Mouse (Mus musculus) erythroblast, embryonic 14.5 days (primary cell): ENCODE measurements around the gene Plxdc2. TPM values are rescaled to one million over a fixed set of nuclear protein-coding genes. Genes with fewer than 3 reads are reported as not detected.

Source experiments
- H3K27me3 ChIP-seq: 2 replicates; pipeline ENCODE4 v1.6.1; 2012; ENCODE audit warnings: inconsistent platforms; ENCODE audit not compliant: control insufficient read depth
- H3K36me3 ChIP-seq: 2 replicates; pipeline ENCODE4 v1.6.1; 2012; ENCODE audit warnings: mild to moderate bottlenecking, inconsistent platforms; ENCODE audit not compliant: control insufficient read depth
- H3K4me1 ChIP-seq: 2 replicates; pipeline ENCODE4 v1.6.1; 2012; ENCODE audit warnings: inconsistent platforms; ENCODE audit not compliant: control insufficient read depth
- H3K4me3 ChIP-seq: replicated peaks from 2 replicates; pipeline ENCODE3; 2012; ENCODE audit warnings: moderate library complexity, mild to moderate bottlenecking, inconsistent platforms
- H3K9me3 ChIP-seq: 2 replicates; pipeline ENCODE4 v1.6.1; 2012; ENCODE audit warnings: low read length, inconsistent platforms, mixed read lengths; ENCODE audit not compliant: control insufficient read depth
- GATA1 ChIP-seq: IDR thresholded peaks from 2 replicates; pipeline ENCODE4 v1.6.1; 2012; ENCODE audit warnings: low read length, inconsistent platforms, mixed read lengths
- TAL1 ChIP-seq: IDR thresholded peaks from 3 replicates; pipeline ENCODE4 v1.6.1; 2012; ENCODE audit warnings: low read length, inconsistent platforms, mixed read lengths
- polyA plus RNA-seq: library from polyadenylated mRNA; stranded (reverse); fragments of >175 nt; gene quantifications from 2 replicates; pipeline ENCODE4 v1.2.3, GENCODE M21; 2012

The Plxdc2 gene
- polyA plus RNA-seq, 1 experiment, result not detected

GRCm38 (mm10) chr2:16357946-16358345 is 1.8 kb downstream of the Plxdc2 start:
- no peaks in the 10 kb centered on the region for H3K36me3 ChIP-seq
- peaks cover 31% of the 10 kb centered on the region for H3K27me3 ChIP-seq
- H3K9me3 ChIP-seq, result no peaks in the 10 kb centered on the region
- H3K4me3 ChIP-seq, result no peak overlapping the region
- H3K4me1 ChIP-seq, result no peaks in the 10 kb centered on the region
- TF ChIP-seq TAL1, result no peak
- TF ChIP-seq GATA1, result no peak

GRCm38 (mm10) chr2:16359341-16359928 is 3.3 kb downstream of the Plxdc2 start:
- Histone ChIP-seq H3K36me3 (no peaks in the 10 kb centered on the region), H3K27me3 (peaks cover 31% of the 10 kb centered on the region), H3K4me1 (no peaks in the 10 kb centered on the region), H3K9me3 (no peaks in the 10 kb centered on the region), H3K4me3 (no peak overlapping the region)
- TF ChIP-seq TAL1 (no peak), GATA1 (no peak)

- H3K4me1 ChIP-seq, result no peaks in the 10 kb centered on the region
- TF ChIP-seq GATA1 (no peak), TAL1 (no peak)
- no peaks in the 10 kb centered on the region for H3K27me3 ChIP-seq
- H3K36me3 ChIP-seq, result no peaks in the 10 kb centered on the region
- no peaks in the 10 kb centered on the region for H3K9me3 ChIP-seq
- no peak overlapping the region for H3K4me3 ChIP-seq
These were observed 8.6 kb downstream of the Plxdc2 start for GRCm38 (mm10) chr2:16364749-16365148.

DNA sequence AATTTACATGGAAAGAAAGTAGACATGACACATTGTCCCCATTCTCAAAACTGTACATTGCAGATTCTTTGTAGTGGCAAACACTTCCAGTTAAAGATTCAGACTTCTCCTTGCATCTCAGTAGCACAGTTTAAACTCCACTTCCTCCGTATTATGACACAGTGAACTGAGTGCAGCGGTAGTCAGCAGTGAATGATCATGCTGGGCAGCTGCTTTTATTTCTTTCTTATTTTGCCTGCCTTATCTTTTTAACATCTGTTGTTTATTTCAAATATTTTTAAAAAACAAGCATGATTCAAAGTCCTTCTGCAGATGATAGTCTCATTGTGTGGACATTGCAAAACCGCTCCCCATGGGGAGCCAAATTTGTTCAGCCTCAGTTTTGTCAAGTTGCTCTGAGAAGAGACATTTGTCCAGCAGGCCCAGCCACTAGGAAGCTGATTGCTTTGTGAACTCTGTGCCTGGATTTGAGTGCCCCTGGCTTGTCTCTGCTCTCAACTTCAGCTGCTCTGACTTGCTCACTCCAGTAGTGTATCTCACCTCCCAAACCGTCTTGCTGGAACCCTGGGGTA is 9.8 kb downstream of the Plxdc2 start:
- no peaks in the 10 kb centered on the region for H3K4me1 ChIP-seq
- no peaks in the 10 kb centered on the region for H3K27me3 ChIP-seq
- no peaks in the 10 kb centered on the region for H3K36me3 ChIP-seq
- no peak overlapping the region for H3K4me3 ChIP-seq
- TF ChIP-seq GATA1 (no peak), TAL1 (no peak)
- H3K9me3 ChIP-seq, result no peaks in the 10 kb centered on the region

DNA sequence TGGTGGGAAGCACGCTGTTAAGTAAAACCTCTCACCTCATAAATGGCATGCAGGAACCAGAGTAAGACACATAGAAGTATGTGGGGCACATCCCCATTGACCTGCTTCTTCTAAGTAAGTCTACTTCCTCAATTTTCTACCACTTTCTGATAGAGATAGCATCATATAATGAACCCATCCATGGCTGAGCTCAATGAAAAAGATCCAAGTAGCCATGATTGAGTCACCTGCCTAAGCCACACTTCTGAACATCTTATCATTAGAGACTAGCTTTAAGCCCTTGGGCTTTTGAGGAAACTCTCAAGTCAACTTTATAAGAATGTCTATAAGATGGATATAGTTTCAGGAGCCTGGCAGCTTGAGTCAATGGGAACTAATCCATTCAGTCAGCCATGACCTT is 14.3 kb downstream of the Plxdc2 start:
- H3K27me3 ChIP-seq, result no peaks in the 10 kb centered on the region
- no peaks in the 10 kb centered on the region for H3K9me3 ChIP-seq
- TF ChIP-seq TAL1, result no peak
- no peak for TF ChIP-seq GATA1
- no peak overlapping the region for H3K4me3 ChIP-seq
- H3K4me1 ChIP-seq, result no peaks in the 10 kb centered on the region
- no peaks in the 10 kb centered on the region for H3K36me3 ChIP-seq

GRCm38 (mm10) chr2:16374288-16374687 is 18.2 kb downstream of the Plxdc2 start:
- Histone ChIP-seq H3K9me3 (no peaks in the 10 kb centered on the region), H3K27me3 (no peaks in the 10 kb centered on the region), H3K4me3 (no peak overlapping the region), H3K36me3 (no peaks in the 10 kb centered on the region), H3K4me1 (no peaks in the 10 kb centered on the region)
- TF ChIP-seq GATA1 (no peak), TAL1 (no peak)

DNA sequence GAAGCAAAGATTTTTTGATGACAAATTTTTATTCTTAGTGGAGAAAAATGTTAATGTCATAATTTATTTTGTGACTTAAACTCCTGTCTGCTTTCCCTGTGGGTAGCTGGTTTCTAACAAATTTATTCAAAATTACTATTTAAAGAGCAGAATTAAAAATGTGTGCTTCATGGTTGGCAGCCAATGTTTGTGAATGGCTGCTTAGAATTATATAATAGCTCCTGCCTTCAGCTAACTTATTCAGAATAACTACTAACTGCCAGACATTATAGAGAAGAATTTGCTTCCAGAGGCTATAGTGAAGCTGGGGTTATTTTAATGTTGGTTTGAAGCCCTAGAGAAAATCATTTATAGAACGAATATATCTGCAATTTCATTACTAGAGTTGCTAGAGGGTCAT is 30.1 kb downstream of the Plxdc2 start:
- Histone ChIP-seq H3K9me3 (no peaks in the 10 kb centered on the region), H3K4me3 (no peak overlapping the region), H3K4me1 (no peaks in the 10 kb centered on the region), H3K36me3 (no peaks in the 10 kb centered on the region), H3K27me3 (no peaks in the 10 kb centered on the region)
- TF ChIP-seq TAL1, result no peak
- no peak for TF ChIP-seq GATA1

DNA sequence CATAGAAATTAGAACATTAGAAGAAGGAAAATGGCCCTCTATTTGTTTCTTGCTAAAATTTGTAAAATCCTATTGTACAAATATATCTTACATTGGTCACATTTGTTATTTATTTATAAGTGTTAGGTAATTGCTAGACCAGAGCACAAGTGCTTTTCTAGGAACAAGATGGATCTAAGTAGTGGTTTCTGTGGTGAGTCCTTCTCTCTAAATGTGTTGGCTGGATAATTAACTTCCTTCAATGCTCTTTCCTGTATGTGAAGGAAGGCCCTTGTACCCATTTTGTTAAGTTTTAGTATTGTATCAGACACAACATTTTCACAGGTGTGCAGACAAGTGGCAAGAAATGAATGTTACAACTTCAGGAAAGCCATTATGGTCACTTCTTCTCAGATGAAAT is 30.6 kb downstream of the Plxdc2 start:
- Histone ChIP-seq H3K27me3 (no peaks in the 10 kb centered on the region), H3K4me1 (no peaks in the 10 kb centered on the region), H3K9me3 (no peaks in the 10 kb centered on the region), H3K36me3 (no peaks in the 10 kb centered on the region), H3K4me3 (no peak overlapping the region)
- TF ChIP-seq GATA1, result no peak
- no peak for TF ChIP-seq TAL1

DNA sequence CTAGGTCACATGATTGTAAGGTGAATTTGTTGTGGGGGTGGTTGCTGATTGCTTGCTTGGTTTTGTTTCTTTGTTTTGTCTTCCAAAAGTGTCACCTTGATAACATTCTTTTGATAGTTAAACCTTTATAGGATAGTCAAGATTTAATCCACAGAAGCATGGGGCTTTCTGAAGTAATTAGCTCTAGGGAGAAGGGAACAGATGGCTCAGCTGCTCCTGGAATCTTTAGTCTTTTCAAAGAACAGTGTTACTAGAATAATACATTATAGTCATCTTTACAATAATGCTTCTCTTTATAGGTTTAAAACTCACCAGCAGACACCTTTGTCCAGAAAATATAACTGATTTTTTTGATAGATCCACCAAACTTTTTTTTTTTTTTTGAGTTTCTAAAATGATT is 31.7 kb downstream of the Plxdc2 start:
- Histone ChIP-seq H3K4me1 (no peaks in the 10 kb centered on the region), H3K27me3 (no peaks in the 10 kb centered on the region), H3K9me3 (no peaks in the 10 kb centered on the region), H3K36me3 (no peaks in the 10 kb centered on the region), H3K4me3 (no peak overlapping the region)
- TF ChIP-seq GATA1 (no peak), TAL1 (no peak)

- no peaks in the 10 kb centered on the region for H3K36me3 ChIP-seq
- H3K9me3 ChIP-seq, result no peaks in the 10 kb centered on the region
- TF ChIP-seq TAL1 (no peak), GATA1 (no peak)
- no peaks in the 10 kb centered on the region for H3K27me3 ChIP-seq
- H3K4me1 ChIP-seq, result no peaks in the 10 kb centered on the region
- no peak overlapping the region for H3K4me3 ChIP-seq
These were observed 41.4 kb downstream of the Plxdc2 start for GRCm38 (mm10) chr2:16397501-16397900.
